Mouse (Mus musculus) limb, embryonic 12.5 days (tissue): ENCODE data around the gene Pdrg1. TPM values are rescaled to one million over a fixed set of nuclear protein-coding genes. Genes with fewer than 3 reads are reported as not detected.

Source experiments
- ATAC-seq: fragments of 200-750 bp; cut with Nextera tagmentation; 2 replicates; pipeline ENCODE4 v1.8.0; 2017; ENCODE audit warnings: low read depth, moderate TSS enrichment; ENCODE audit not compliant: insufficient number of reproducible peaks, insufficient read depth, low FRiP score, low TSS enrichment
- H3K27ac ChIP-seq: fragments of 300-500 bp; sonication (generic); 2 replicates; pipeline ENCODE4 v1.5.1; 2016; ENCODE audit warnings: mild to moderate bottlenecking, moderate library complexity
- H3K27me3 ChIP-seq: fragments of 300-500 bp; sonication (generic); 2 replicates; pipeline ENCODE4 v1.6.1; 2016; ENCODE audit warnings: mild to moderate bottlenecking, moderate library complexity
- H3K36me3 ChIP-seq: fragments of 300-500 bp; sonication (generic); 2 replicates; pipeline ENCODE4 v1.6.1; 2016; ENCODE audit warnings: mild to moderate bottlenecking, moderate library complexity
- H3K4me1 ChIP-seq: fragments of 300-500 bp; sonication (generic); replicated peaks from 2 replicates; pipeline ENCODE4 v1.6.1; 2016
- H3K4me2 ChIP-seq: fragments of 300-500 bp; sonication (generic); 2 replicates; pipeline ENCODE4 v1.6.1; 2016; ENCODE audit warnings: mild to moderate bottlenecking, moderate library complexity
- H3K4me3 ChIP-seq: fragments of 300-500 bp; sonication (generic); replicated peaks from 2 replicates; pipeline ENCODE4 v1.5.1; 2016; ENCODE audit warnings: mild to moderate bottlenecking
- H3K9ac ChIP-seq: fragments of 300-500 bp; sonication (generic); replicated peaks from 2 replicates; pipeline ENCODE4 v1.6.1; 2016; ENCODE audit warnings: mild to moderate bottlenecking, moderate library complexity
- H3K9me3 ChIP-seq: fragments of 300-500 bp; sonication (generic); 2 replicates; pipeline ENCODE4 v1.6.1; 2016; ENCODE audit warnings: mild to moderate bottlenecking, moderate library complexity
- WGBS: fragments of 180-500 bp; shearing (Covaris S2); methylation state at CpG from one replicate; pipeline ENCODE4 v1.1.7; 2016; 5-methylcytosine and 5-hydroxymethylcytosine counted together
- polyA plus RNA-seq: library from polyadenylated mRNA; unstranded; fragments of >200 nt; fragmentation: Nextera tagmentation; extraction: Ambion mirVana; gene quantifications from 2 replicates; pipeline ENCODE4 v1.2.1, GENCODE M21; 2016

Pdrg1 gene
- polyA plus RNA-seq, 1 experiment from 2014 or later, result 95.4 TPM

GRCm38 (mm10) chr2:153030422-153030821 lies 15.2 kb upstream of the Pdrg1 start:
- Histone ChIP-seq H3K4me3 (no peak overlapping the region), H3K9ac (no peak overlapping the region), H3K4me2 (no peak overlapping the region), H3K27ac (no peak overlapping the region), H3K9me3 (no peaks in the 10 kb centered on the region), H3K4me1 (peaks cover 10% of the 10 kb centered on the region), H3K36me3 (no peaks in the 10 kb centered on the region), H3K27me3 (peaks cover 84% of the 10 kb centered on the region)
- no peak for ATAC-seq
- WGBS, result 14% methylated on average over 4 of the region's 4 CpGs

GRCm38 (mm10) chr2:153027501-153027900 lies 12.3 kb upstream of the Pdrg1 start:
- Histone ChIP-seq H3K4me1 (peaks cover 9% of the 10 kb centered on the region), H3K36me3 (no peaks in the 10 kb centered on the region), H3K9me3 (no peaks in the 10 kb centered on the region), H3K4me3 (no peak overlapping the region), H3K4me2 (no peak overlapping the region), H3K27me3 (peaks cover 57% of the 10 kb centered on the region), H3K9ac (no peak overlapping the region), H3K27ac (no peak overlapping the region)
- WGBS, result 50% methylated on average over 4 of the region's 4 CpGs
- ATAC-seq, result no peak

- no peaks in the 10 kb centered on the region for H3K36me3 ChIP-seq
- no peaks in the 10 kb centered on the region for H3K4me1 ChIP-seq
- peaks cover 43% of the 10 kb centered on the region for H3K27me3 ChIP-seq
- 80% methylated on average over 7 of the region's 7 CpGs for WGBS
- no peak overlapping the region for H3K9ac ChIP-seq
- H3K4me2 ChIP-seq, result no peak overlapping the region
- no peak overlapping the region for H3K4me3 ChIP-seq
- no peak overlapping the region for H3K27ac ChIP-seq
- no peaks in the 10 kb centered on the region for H3K9me3 ChIP-seq
- ATAC-seq, result no peak
Observed at GRCm38 (mm10) chr2:153026052-153026451, 10.8 kb upstream of the Pdrg1 start.

- WGBS, result 50% methylated on average over 4 of the region's 4 CpGs
- Histone ChIP-seq H3K4me1 (no peaks in the 10 kb centered on the region), H3K4me2 (no peak overlapping the region), H3K36me3 (no peaks in the 10 kb centered on the region), H3K27ac (no peak overlapping the region), H3K9ac (no peak overlapping the region), H3K9me3 (no peaks in the 10 kb centered on the region), H3K27me3 (peaks cover 15% of the 10 kb centered on the region), H3K4me3 (no peak overlapping the region)
- no peak for ATAC-seq
Observed at GRCm38 (mm10) chr2:153022855-153023254, 7.6 kb upstream of the Pdrg1 start.

GRCm38 (mm10) chr2:153021163-153021562 lies 5.9 kb upstream of the Pdrg1 start:
- H3K36me3 ChIP-seq, result no peaks in the 10 kb centered on the region
- H3K27ac ChIP-seq, result no peak overlapping the region
- ATAC-seq, result no peak
- no peaks in the 10 kb centered on the region for H3K9me3 ChIP-seq
- no peak overlapping the region for H3K4me2 ChIP-seq
- H3K4me1 ChIP-seq, result no peaks in the 10 kb centered on the region
- 76% methylated on average over 3 of the region's 3 CpGs for WGBS
- H3K4me3 ChIP-seq, result no peak overlapping the region
- H3K9ac ChIP-seq, result no peak overlapping the region
- H3K27me3 ChIP-seq, result peaks cover 12% of the 10 kb centered on the region; the same call in 1 of the 2 replicates

GRCm38 (mm10) chr2:153019355-153019754 lies 4.1 kb upstream of the Pdrg1 start:
- H3K4me1 ChIP-seq, result peaks cover 7% of the 10 kb centered on the region
- H3K9me3 ChIP-seq, result no peaks in the 10 kb centered on the region
- H3K27me3 ChIP-seq, result peaks cover 10% of the 10 kb centered on the region; the same call in 1 of the 2 replicates
- no peak overlapping the region for H3K9ac ChIP-seq
- no peak for ATAC-seq
- H3K4me3 ChIP-seq, result no peak overlapping the region
- no peak overlapping the region for H3K27ac ChIP-seq
- 85% methylated on average over 3 of the region's 3 CpGs for WGBS
- H3K36me3 ChIP-seq, result no peaks in the 10 kb centered on the region
- no peak overlapping the region for H3K4me2 ChIP-seq

- no peaks in the 10 kb centered on the region for H3K9me3 ChIP-seq
- H3K4me3 ChIP-seq, result no peak overlapping the region
- H3K27ac ChIP-seq, result no peak overlapping the region
- no peak overlapping the region for H3K4me2 ChIP-seq
- H3K4me1 ChIP-seq, result peaks cover 13% of the 10 kb centered on the region
- WGBS, result 41% methylated on average over 5 of the region's 5 CpGs
- peaks cover 10% of the 10 kb centered on the region; the same call in 1 of the 2 replicates for H3K27me3 ChIP-seq
- H3K9ac ChIP-seq, result no peak overlapping the region
- peaks cover 21% of the 10 kb centered on the region for H3K36me3 ChIP-seq
- no peak for ATAC-seq
Observed at GRCm38 (mm10) chr2:153016786-153017185, 1.6 kb upstream of the Pdrg1 start.

- Histone ChIP-seq H3K9ac (no peak overlapping the region), H3K9me3 (no peaks in the 10 kb centered on the region), H3K4me3 (no peak overlapping the region), H3K4me1 (peaks cover 13% of the 10 kb centered on the region), H3K4me2 (peak overlapping the region; percentile 97; the same call in 1 of the 2 replicates), H3K27ac (no peak overlapping the region), H3K36me3 (peaks cover 31% of the 10 kb centered on the region), H3K27me3 (peaks cover 10% of the 10 kb centered on the region; the same call in 1 of the 2 replicates)
- WGBS, result 54% methylated on average over 8 of the region's 8 CpGs
- no peak for ATAC-seq
Observed at GRCm38 (mm10) chr2:153015804-153016203, 577 bp upstream of the Pdrg1 start.

GRCm38 (mm10) chr2:153013724-153014515 lies 1.3 kb downstream of the Pdrg1 start:
- Histone ChIP-seq H3K36me3 (peaks cover 48% of the 10 kb centered on the region), H3K9ac (peak overlapping the region; percentile 86), H3K4me1 (peaks cover 13% of the 10 kb centered on the region), H3K4me2 (peak overlapping the region; percentile 97), H3K27me3 (peaks cover 10% of the 10 kb centered on the region; the same call in 1 of the 2 replicates), H3K9me3 (no peaks in the 10 kb centered on the region), H3K4me3 (peak overlapping the region; percentile 94), H3K27ac (no peak overlapping the region)
- ATAC-seq, result no peak
- 94% methylated on average over 11 of the region's 11 CpGs for WGBS

- H3K27me3 ChIP-seq, result no peaks in the 10 kb centered on the region
- peaks cover 72% of the 10 kb centered on the region for H3K36me3 ChIP-seq
- WGBS, result 93% methylated on average over 12 of the region's 12 CpGs
- peaks cover 7% of the 10 kb centered on the region for H3K4me1 ChIP-seq
- no peak overlapping the region for H3K9ac ChIP-seq
- no peak overlapping the region for H3K4me3 ChIP-seq
- ATAC-seq, result no peak
- no peak overlapping the region for H3K4me2 ChIP-seq
- H3K27ac ChIP-seq, result no peak overlapping the region
- H3K9me3 ChIP-seq, result no peaks in the 10 kb centered on the region
Observed at GRCm38 (mm10) chr2:153009192-153009973, 5.8 kb downstream of the Pdrg1 start.

GRCm38 (mm10) chr2:153005981-153006380 lies 9.2 kb downstream of the Pdrg1 start:
- Histone ChIP-seq H3K27me3 (peaks cover 3% of the 10 kb centered on the region; the same call in 1 of the 2 replicates), H3K9me3 (no peaks in the 10 kb centered on the region), H3K27ac (no peak overlapping the region), H3K36me3 (peaks cover 43% of the 10 kb centered on the region), H3K4me2 (no peak overlapping the region), H3K4me1 (no peaks in the 10 kb centered on the region), H3K9ac (no peak overlapping the region), H3K4me3 (no peak overlapping the region)
- no peak for ATAC-seq
- WGBS, result 83% methylated on average over 3 of the region's 3 CpGs
